Mouse (Mus musculus) intestine, embryonic 15.5 days (tissue): ENCODE measurements around the gene Eif3l. TPM values are rescaled to one million over a fixed set of nuclear protein-coding genes. Genes with fewer than 3 reads are reported as not detected.

Experiments
- ATAC-seq: fragments of 200-750 bp; cut with Nextera tagmentation; 2 replicates; pipeline ENCODE4 v1.8.0; 2017; ENCODE audit warnings: moderate TSS enrichment, moderate library complexity
- H3K27ac ChIP-seq: fragments of 300-500 bp; sonication (generic); 2 replicates; pipeline ENCODE4 v1.5.1; 2015; ENCODE audit warnings: mild to moderate bottlenecking, inconsistent platforms
- H3K27me3 ChIP-seq: fragments of 300-500 bp; sonication (generic); replicated peaks from 2 replicates; pipeline ENCODE4 v1.6.1; 2015; ENCODE audit warnings: inconsistent platforms
- H3K36me3 ChIP-seq: fragments of 300-500 bp; sonication (generic); 2 replicates; pipeline ENCODE4 v1.6.1; 2015; ENCODE audit warnings: inconsistent platforms
- H3K4me1 ChIP-seq: fragments of 300-500 bp; sonication (generic); replicated peaks from 2 replicates; pipeline ENCODE4 v1.6.1; 2015; ENCODE audit warnings: inconsistent platforms
- H3K4me2 ChIP-seq: fragments of 300-500 bp; sonication (generic); replicated peaks from 2 replicates; pipeline ENCODE4 v1.6.1; 2015; ENCODE audit warnings: mild to moderate bottlenecking, inconsistent platforms
- H3K4me3 ChIP-seq: fragments of 300-500 bp; sonication (generic); replicated peaks from 2 replicates; pipeline ENCODE4 v1.5.1; 2015; ENCODE audit warnings: inconsistent platforms
- H3K9ac ChIP-seq: fragments of 300-500 bp; sonication (generic); 2 replicates; pipeline ENCODE4 v1.6.1; 2015; ENCODE audit warnings: inconsistent platforms
- H3K9me3 ChIP-seq: fragments of 300-500 bp; sonication (generic); 2 replicates; pipeline ENCODE4 v1.6.1; 2016; ENCODE audit warnings: inconsistent platforms
- WGBS: fragments of 180-500 bp; shearing (Covaris S2); methylation state at CpG from one replicate; pipeline ENCODE4 v1.1.7; 2015; 5-methylcytosine and 5-hydroxymethylcytosine counted together
- polyA plus RNA-seq: library from polyadenylated mRNA; unstranded; fragments of >200 nt; fragmentation: Nextera tagmentation; extraction: Ambion mirVana; gene quantifications from 2 replicates; pipeline ENCODE4 v1.2.1, GENCODE M21; 2015

The Eif3l gene
- polyA plus RNA-seq, 1 experiment from 2014 or later = 241 TPM

DNA sequence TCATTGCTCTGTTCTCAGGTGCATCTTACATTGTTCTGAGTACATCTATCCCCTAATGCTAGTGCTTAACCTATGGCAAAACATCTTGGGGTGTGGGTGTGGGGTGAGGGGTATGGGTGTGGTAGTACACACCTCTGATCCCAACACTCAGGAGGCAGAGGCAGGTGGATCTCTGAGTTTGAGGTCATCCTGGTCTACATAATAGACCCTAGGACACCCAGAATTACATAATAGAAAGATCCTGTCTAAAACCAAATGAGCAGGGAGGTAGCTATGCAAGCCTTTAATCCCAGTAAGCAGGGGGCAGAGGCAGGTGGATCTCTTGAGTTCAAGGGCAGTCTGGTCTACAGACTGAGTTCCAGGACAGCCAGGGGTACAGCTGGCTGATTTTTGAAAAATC is 1.2 kb upstream of the Eif3l start:
- no peak for ATAC-seq
- H3K4me3 ChIP-seq = no peak overlapping the region
- H3K4me2 ChIP-seq = no peak overlapping the region
- no peaks in the 10 kb centered on the region for H3K9me3 ChIP-seq
- no peaks in the 10 kb centered on the region for H3K27me3 ChIP-seq
- H3K36me3 ChIP-seq = peaks cover 7% of the 10 kb centered on the region
- H3K4me1 ChIP-seq = peaks cover 20% of the 10 kb centered on the region
- no peak overlapping the region for H3K27ac ChIP-seq
- H3K9ac ChIP-seq = no peak overlapping the region

DNA sequence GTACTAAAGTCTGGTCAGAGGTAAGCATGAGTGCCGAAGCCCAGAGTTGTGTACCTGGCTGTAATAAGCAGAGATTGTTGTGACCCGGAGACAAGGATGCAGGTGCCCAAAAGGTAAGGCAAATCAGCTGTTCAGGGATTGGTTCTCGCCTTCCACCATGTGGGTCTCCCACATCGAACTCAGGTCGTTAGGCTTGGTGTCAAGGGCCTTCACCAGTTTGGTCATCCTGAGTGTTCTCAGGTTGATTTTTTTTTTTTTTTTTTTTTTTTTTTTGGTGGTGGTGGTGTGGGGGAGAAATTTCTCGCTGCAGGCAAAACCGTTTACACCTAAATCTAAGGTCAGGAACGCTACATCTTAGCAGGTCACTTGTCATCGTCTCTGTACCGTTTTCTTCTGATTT is 533 bp upstream of the Eif3l start:
- Histone ChIP-seq H3K4me1 (peaks cover 20% of the 10 kb centered on the region), H3K4me2 (peak overlapping the region; percentile 79), H3K4me3 (peak overlapping the region; percentile 94), H3K9me3 (no peaks in the 10 kb centered on the region), H3K27me3 (no peaks in the 10 kb centered on the region), H3K36me3 (peaks cover 8% of the 10 kb centered on the region), H3K27ac (peak overlapping the region; percentile 90), H3K9ac (peak overlapping the region; percentile 94)
- no peak for ATAC-seq
- 35% methylated on average over 10 of the region's 10 CpGs for whole genome bisulfite sequencing

DNA sequence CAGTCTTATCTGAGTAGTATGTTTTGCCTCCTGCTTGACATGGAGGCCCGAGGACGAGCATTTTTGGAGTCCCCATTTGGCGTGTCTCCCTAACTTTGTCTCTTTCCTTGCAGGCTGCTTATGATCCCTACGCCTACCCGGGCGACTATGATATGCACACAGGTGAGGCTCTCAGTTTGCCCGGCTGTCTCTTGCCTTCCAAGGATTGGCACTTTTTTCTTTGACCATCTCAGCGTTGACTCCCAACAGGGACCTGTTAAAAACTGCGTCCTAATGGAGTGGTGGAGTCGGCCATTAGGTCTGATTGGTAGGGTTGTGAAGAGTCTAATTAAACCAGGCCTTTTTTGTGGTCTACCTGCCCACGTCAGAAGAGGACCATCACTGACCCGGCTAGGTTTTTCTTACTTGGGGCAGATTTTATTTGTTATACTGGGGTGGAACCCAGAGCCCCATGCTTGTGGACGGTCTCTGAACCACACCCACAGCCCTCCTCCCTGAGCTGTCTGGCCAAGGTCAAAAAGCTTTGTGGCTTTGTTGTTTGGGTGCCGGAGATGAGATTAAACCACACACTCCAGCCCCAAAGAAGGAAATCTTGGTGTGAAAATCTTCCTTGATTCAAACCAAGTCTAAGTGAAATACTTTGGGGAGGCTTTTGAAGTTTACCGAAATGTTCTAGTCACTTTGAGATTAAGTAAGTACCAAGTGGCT is 833 bp downstream of the Eif3l start:
- 31% methylated on average over 15 of the region's 15 CpGs for WGBS
- peaks cover 20% of the 10 kb centered on the region for H3K4me1 ChIP-seq
- no peak overlapping the region for H3K27ac ChIP-seq
- H3K36me3 ChIP-seq = peaks cover 18% of the 10 kb centered on the region
- H3K4me2 ChIP-seq = peak overlapping the region; percentile 79
- no peaks in the 10 kb centered on the region for H3K27me3 ChIP-seq
- H3K9ac ChIP-seq = peak overlapping the region; percentile 94
- peak overlapping the region; percentile 94 for H3K4me3 ChIP-seq
- H3K9me3 ChIP-seq = no peaks in the 10 kb centered on the region
- 0 out of 2 replicates have a peak, but pooled peaks have one; percentile 1 for ATAC-seq

DNA sequence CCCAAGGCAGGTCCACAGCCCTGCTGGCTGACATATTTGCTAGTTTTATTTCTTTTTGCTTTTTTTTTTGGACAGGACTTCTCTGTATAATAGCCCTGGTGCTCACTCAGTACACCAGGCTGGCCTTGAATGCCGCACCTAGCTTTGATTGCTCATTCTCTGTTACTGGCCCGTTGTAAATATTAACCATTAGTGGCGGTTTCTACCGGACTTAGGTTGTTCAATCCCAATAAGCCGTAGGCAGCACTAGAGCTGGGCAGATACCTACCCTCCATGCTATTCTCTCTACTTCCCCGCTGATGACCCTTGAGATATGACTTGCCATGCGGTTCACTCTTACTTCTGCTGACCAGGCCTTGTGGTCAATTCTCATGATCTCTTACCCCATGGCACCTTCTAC is 4.6 kb downstream of the Eif3l start:
- no peak overlapping the region for H3K27ac ChIP-seq
- H3K4me1 ChIP-seq = peaks cover 15% of the 10 kb centered on the region
- WGBS = 87% methylated on average over 7 of the region's 7 CpGs
- H3K36me3 ChIP-seq = peaks cover 54% of the 10 kb centered on the region
- ATAC-seq = no peak
- no peaks in the 10 kb centered on the region for H3K9me3 ChIP-seq
- H3K27me3 ChIP-seq = no peaks in the 10 kb centered on the region
- no peak overlapping the region for H3K4me3 ChIP-seq
- no peak overlapping the region for H3K4me2 ChIP-seq
- H3K9ac ChIP-seq = no peak overlapping the region

DNA sequence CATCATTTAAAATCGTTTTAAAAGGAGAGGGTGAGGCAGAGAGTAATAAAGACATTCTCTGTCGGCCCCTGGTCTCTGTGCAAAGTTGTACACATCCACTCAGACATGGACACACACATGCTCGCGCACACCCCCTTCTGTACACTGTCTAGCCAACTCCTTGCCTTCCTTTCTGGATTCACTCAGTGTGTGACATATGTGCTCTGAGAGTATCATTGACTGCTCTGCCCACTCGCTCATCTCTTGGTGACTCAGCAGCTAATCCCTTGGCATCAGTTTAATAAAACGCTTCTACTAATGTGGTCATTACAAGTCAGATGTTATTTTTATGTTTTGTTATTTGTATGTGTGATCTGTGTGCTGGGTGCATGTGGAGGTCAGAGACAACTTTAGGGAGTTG is 17.3 kb downstream of the Eif3l start:
- Histone ChIP-seq H3K9ac (no peak overlapping the region), H3K36me3 (peaks cover 32% of the 10 kb centered on the region), H3K27me3 (no peaks in the 10 kb centered on the region), H3K4me2 (no peak overlapping the region), H3K4me3 (no peak overlapping the region), H3K27ac (0 out of 2 replicates have a peak overlapping the region, but pooled peaks have one; percentile 29), H3K9me3 (no peaks in the 10 kb centered on the region), H3K4me1 (peaks cover 8% of the 10 kb centered on the region)
- no peak for ATAC-seq
- 68% methylated on average over 6 of the region's 6 CpGs for WGBS

DNA sequence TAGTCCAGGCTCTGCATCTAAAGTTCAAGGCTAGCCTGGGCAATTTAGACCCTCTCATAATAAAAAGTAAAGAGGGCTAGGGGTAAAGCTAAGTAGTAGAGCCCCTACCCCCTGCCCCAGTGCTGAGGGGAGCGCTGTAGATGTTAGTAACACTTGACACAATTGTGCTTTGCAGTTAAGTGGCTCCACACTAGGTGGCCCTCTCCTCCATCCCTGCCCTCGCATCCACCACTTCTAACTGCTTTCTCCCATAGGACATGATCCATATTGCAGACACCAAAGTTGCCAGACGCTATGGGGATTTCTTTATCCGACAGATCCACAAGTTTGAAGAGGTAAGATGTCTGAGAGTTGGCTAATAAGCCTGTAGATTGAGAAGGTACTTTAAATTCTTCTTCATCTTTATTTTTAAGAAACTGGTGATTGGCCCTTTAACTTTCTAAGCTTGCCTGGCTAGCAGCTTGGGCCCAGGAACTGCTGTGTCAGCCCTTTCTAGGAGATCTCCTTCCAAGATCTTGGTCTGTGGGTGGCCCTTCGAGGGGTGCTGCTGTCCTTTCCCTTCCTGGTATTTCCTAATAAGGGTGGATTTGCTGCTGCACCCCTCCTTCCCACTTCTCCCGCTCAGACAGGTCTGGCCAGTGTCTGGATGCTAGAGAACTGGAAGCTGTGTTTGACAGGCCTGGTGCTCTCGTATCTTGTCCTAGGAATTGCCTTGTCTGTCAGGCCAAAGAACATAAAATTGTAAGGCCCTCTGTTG is 18.3 kb downstream of the Eif3l start:
- H3K27ac ChIP-seq = peak overlapping the region; percentile 29; the same call in 1 of the 2 replicates
- H3K4me3 ChIP-seq = no peak overlapping the region
- H3K9ac ChIP-seq = no peak overlapping the region
- H3K36me3 ChIP-seq = peaks cover 28% of the 10 kb centered on the region
- no peaks in the 10 kb centered on the region for H3K9me3 ChIP-seq
- WGBS = 51% methylated on average over 7 of the region's 7 CpGs
- H3K4me1 ChIP-seq = peaks cover 18% of the 10 kb centered on the region
- H3K27me3 ChIP-seq = no peaks in the 10 kb centered on the region
- H3K4me2 ChIP-seq = no peak overlapping the region
- ATAC-seq = peak; percentile 65

DNA sequence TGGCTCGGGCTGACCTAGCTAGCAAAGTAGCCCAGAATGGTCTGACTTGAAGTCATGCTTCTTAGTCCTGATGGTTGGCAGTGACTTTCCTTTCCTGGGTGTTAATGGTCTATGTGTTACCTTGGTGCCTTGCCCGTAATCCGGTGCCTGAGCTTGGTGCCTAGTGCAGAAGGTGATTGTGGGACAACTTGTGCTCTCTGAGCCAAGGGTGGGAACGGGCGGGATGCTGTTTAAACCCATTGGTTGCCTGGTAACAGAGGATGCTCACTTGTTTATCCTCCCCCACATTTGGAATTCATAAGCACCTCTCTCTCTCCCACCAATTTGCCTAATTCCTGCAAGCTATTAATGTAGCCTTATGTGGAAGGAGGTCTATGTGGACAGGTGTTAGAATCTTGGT is 20.5 kb downstream of the Eif3l start:
- no peaks in the 10 kb centered on the region for H3K27me3 ChIP-seq
- H3K27ac ChIP-seq = no peak overlapping the region
- H3K4me1 ChIP-seq = peaks cover 20% of the 10 kb centered on the region
- no peaks in the 10 kb centered on the region for H3K9me3 ChIP-seq
- H3K4me3 ChIP-seq = no peak overlapping the region
- 91% methylated on average over 5 of the region's 5 CpGs for WGBS
- peaks cover 18% of the 10 kb centered on the region for H3K36me3 ChIP-seq
- no peak overlapping the region for H3K4me2 ChIP-seq
- H3K9ac ChIP-seq = no peak overlapping the region
- no peak for ATAC-seq

DNA sequence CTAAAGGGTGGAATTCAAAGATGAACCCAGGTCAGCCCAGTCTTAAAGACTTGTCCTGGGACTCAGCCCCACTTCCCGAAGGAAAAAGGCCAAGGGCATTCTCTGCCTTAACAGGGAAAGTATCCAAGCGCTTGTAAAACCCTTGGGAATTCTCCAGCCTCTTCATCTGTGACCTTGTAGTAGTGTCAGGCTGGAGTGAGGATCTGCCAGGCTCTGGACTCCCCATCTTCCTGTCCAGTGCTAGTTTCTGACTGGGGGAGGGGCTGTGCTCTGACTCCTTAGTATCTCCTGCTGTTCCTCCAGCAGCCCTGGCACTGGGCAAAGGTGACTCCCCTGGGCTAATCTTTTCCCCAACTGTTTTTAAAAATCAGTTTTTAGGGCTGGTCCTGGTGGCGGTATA is 21.6 kb downstream of the Eif3l start:
- Histone ChIP-seq H3K4me2 (no peak overlapping the region), H3K4me3 (no peak overlapping the region), H3K4me1 (peaks cover 20% of the 10 kb centered on the region), H3K36me3 (peaks cover 13% of the 10 kb centered on the region), H3K9ac (no peak overlapping the region), H3K27me3 (no peaks in the 10 kb centered on the region), H3K9me3 (no peaks in the 10 kb centered on the region), H3K27ac (peak overlapping the region; percentile 75; the same call in 1 of the 2 replicates)
- 62% methylated on average over 3 of the region's 3 CpGs for whole genome bisulfite sequencing
- ATAC-seq = no peak

DNA sequence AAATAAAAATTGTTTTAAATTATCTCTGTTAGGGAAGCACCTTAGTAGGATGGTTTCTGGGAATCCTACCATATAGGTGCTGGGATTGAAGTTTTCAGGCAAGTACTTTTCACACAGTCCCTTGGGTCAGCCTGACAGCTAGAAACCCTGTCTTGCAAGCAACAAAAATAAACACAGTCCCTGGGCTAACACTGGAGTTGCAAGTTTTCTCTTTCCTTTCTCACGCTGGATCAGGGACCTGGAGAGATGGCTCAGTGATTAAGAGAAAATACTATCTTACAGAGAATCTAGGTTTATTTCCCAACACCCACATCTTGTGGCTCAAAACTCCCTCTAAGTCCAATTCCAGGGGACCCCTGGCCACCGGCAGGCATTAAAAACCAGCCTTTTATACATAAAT is 22.2 kb downstream of the Eif3l start:
- Histone ChIP-seq H3K4me3 (no peak overlapping the region), H3K27me3 (no peaks in the 10 kb centered on the region), H3K9me3 (no peaks in the 10 kb centered on the region), H3K36me3 (peaks cover 13% of the 10 kb centered on the region), H3K4me2 (no peak overlapping the region; the same call in 1 of the 2 replicates), H3K9ac (no peak overlapping the region), H3K4me1 (peaks cover 20% of the 10 kb centered on the region), H3K27ac (peak overlapping the region; percentile 75)
- ATAC-seq = no peak
- WGBS = 25% methylated on average over 2 of the region's 2 CpGs

DNA sequence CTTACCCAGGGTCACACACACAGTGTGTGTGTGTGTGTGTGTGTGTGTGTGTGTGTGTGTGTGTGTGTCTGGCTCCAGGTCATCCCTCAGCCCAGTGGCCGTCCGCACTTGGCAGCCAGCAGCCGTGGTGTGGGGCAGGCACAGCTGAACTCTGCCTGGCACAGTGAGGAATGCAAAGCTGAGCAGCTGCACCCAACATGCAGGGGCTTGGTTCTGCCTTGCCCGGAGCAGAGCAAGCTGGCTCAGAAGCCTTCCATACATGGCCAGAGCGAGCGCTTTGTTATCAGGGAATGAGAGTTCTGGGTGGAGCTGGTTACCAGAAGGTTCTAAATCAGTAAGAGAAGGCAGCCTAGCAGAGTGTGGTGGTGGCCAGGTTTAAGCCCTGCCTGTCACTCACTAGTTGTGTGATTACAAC is 22.6 kb downstream of the Eif3l start:
- Histone ChIP-seq H3K9ac (no peak overlapping the region), H3K9me3 (no peaks in the 10 kb centered on the region), H3K27ac (peak overlapping the region; percentile 75), H3K4me3 (no peak overlapping the region), H3K4me1 (peaks cover 20% of the 10 kb centered on the region), H3K4me2 (no peak overlapping the region; the same call in 1 of the 2 replicates), H3K27me3 (no peaks in the 10 kb centered on the region), H3K36me3 (peaks cover 10% of the 10 kb centered on the region)
- peak; percentile 71 for ATAC-seq
- 26% methylated on average over 6 of the region's 6 CpGs for WGBS

DNA sequence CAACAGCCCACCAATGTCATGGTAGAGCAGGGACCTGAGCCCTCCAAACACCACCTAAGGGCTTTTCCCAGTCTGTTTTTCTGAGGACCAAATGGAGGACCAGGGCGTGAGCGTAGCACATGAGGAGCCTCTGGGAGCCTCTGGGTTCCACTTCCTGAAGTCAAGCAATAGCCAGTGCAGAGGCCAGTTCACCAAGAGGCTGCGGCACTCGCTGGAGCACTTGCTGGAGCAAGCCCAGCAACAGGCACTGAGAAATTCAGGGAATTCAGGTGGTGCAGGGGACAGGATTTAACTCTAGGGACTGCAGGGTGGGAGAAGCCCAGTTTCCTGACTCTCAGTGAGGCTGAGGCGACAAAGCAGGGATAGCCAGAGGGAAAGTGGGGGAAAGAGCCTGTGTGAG is 23.2 kb downstream of the Eif3l start:
- ATAC-seq = no peak
- no peaks in the 10 kb centered on the region for H3K27me3 ChIP-seq
- peaks cover 20% of the 10 kb centered on the region for H3K4me1 ChIP-seq
- WGBS = 67% methylated on average over 5 of the region's 5 CpGs
- peak overlapping the region; percentile 75 for H3K27ac ChIP-seq
- H3K4me3 ChIP-seq = no peak overlapping the region
- H3K9me3 ChIP-seq = no peaks in the 10 kb centered on the region
- no peak overlapping the region for H3K4me2 ChIP-seq
- H3K36me3 ChIP-seq = peaks cover 9% of the 10 kb centered on the region
- H3K9ac ChIP-seq = no peak overlapping the region

DNA sequence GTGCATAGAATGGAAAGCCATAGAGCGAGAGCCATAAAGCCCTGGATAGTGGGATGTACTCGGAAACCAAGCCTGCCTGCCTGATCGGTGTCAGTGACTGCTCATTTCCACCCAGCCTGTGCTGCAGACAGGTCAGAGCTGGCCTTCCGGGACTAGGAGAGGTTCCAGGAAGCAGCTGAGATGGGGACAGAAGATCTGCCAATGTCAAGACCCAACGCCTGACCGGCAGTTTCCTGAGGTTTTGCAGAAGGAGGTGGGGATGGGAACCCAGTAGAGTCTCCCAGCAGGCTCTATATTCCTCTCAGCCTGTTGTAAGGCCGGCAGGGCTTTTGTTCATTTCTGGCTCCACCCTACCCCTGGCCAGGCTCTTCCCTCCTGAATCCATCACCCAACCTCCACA is 23.9 kb downstream of the Eif3l start:
- Histone ChIP-seq H3K9me3 (no peaks in the 10 kb centered on the region), H3K4me2 (no peak overlapping the region), H3K4me1 (peaks cover 20% of the 10 kb centered on the region), H3K27ac (no peak overlapping the region; the same call in 1 of the 2 replicates), H3K36me3 (peaks cover 6% of the 10 kb centered on the region), H3K9ac (no peak overlapping the region), H3K4me3 (no peak overlapping the region), H3K27me3 (no peaks in the 10 kb centered on the region)
- 56% methylated on average over 7 of the region's 7 CpGs for WGBS
- no peak for ATAC-seq
